Mouse (Mus musculus) kidney, postnatal 0 days (tissue): ENCODE results near the gene Anxa4. TPM values are rescaled to one million over a fixed set of nuclear protein-coding genes. Genes with fewer than 3 reads are reported as not detected.

Experiments
- ATAC-seq: fragments of 200-750 bp; cut with Nextera tagmentation; replicated peaks from 2 replicates; pipeline ENCODE4 v1.8.0; 2017; ENCODE audit warnings: low read depth, moderate number of reproducible peaks, moderate TSS enrichment, moderate library complexity; ENCODE audit not compliant: low FRiP score
- DNase-seq: peaks from one replicate; pipeline ENCODE4 v3.0.0-alpha.2; 2016; ENCODE audit warnings: low spot score
- H3K27ac ChIP-seq: fragments of 300-500 bp; sonication (generic); 2 replicates; pipeline ENCODE4 v1.5.1; 2014; ENCODE audit warnings: mild to moderate bottlenecking
- H3K27me3 ChIP-seq: fragments of 300-500 bp; sonication (generic); 2 replicates; pipeline ENCODE4 v1.6.1; 2014; ENCODE audit warnings: low read length, mixed read lengths; ENCODE audit not compliant: insufficient read depth
- H3K36me3 ChIP-seq: fragments of 300-500 bp; sonication (generic); 2 replicates; pipeline ENCODE4 v1.6.1; 2014; ENCODE audit warnings: low read length, mixed read lengths; ENCODE audit not compliant: insufficient read depth
- H3K4me1 ChIP-seq: fragments of 300-500 bp; sonication (generic); replicated peaks from 2 replicates; pipeline ENCODE4 v1.6.1; 2014; ENCODE audit warnings: antibody characterized with exemption, low read length, mixed read lengths; ENCODE audit not compliant: insufficient read depth
- H3K4me2 ChIP-seq: fragments of 300-500 bp; sonication (generic); 2 replicates; pipeline ENCODE4 v1.6.1; 2014; ENCODE audit warnings: mild to moderate bottlenecking, low read length, moderate library complexity, mixed read lengths
- H3K4me3 ChIP-seq: fragments of 300-500 bp; sonication (generic); replicated peaks from 2 replicates; pipeline ENCODE4 v1.5.1; 2014; ENCODE audit warnings: low read depth, low read length
- H3K9ac ChIP-seq: fragments of 300-500 bp; sonication (generic); 2 replicates; pipeline ENCODE4 v1.6.1; 2014; ENCODE audit warnings: low read depth, low read length
- H3K9me3 ChIP-seq: fragments of 300-500 bp; sonication (generic); replicated peaks from 2 replicates; pipeline ENCODE4 v1.6.1; 2016; ENCODE audit warnings: low read length, inconsistent platforms, mixed read lengths
- CTCF ChIP-seq: IDR thresholded peaks from 2 replicates; pipeline ENCODE4 v1.5.1; 2016; ENCODE audit warnings: antibody characterized with exemption, low read depth, mild to moderate bottlenecking, moderate library complexity
- WGBS: fragments of 180-500 bp; shearing (Covaris S2); extraction: QIAGEN DNeasy Blood & Tissue Kit; methylation state at CpG from one replicate; pipeline ENCODE4 v1.1.7; 2014; 5-methylcytosine and 5-hydroxymethylcytosine counted together
- polyA plus RNA-seq: library from polyadenylated mRNA; unstranded; fragments of >200 nt; fragmentation: Nextera tagmentation; extraction: Ambion mirVana; gene quantifications from 2 replicates; pipeline ENCODE4 v1.2.1, GENCODE M21; 2015

The Anxa4 gene
- polyA plus RNA-seq, 1 experiment from 2014 or later: 76.3 TPM

- H3K27me3 ChIP-seq: no peaks in the 10 kb centered on the region
- H3K9me3 ChIP-seq: no peaks in the 10 kb centered on the region
- TF ChIP-seq CTCF: peak; percentile 31; the same call in 1 of the 2 replicates
- H3K4me1 ChIP-seq: no peaks in the 10 kb centered on the region
- ATAC-seq: no peak
- H3K36me3 ChIP-seq: no peaks in the 10 kb centered on the region
- DNase-seq: no peak
- H3K27ac ChIP-seq: no peak overlapping the region
- H3K9ac ChIP-seq: no peak overlapping the region
- H3K4me2 ChIP-seq: no peak overlapping the region
- 87% methylated on average over 2 of the region's 2 CpGs for WGBS
- no peak overlapping the region for H3K4me3 ChIP-seq
These were observed 34.0 kb upstream of the Anxa4 start for GRCm38 (mm10) chr6:86827432-86827831.

DNA sequence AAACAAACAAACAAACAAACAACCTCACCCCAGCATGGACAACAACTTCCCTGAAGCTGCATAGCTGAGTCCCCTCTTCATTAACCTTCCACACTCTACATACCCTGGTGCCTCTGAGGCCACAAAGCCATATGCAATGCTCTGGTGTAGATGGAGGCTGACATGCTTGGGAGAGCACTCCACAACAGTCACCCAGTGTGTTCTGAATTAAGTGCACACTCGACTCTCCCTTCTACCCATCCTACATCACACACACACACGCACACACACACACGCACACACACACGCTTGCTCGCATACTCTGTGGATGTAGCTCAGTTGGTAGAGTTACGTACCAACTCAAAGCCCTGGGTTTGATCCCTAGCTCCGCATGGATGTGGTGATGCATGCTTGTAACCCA lies 31.0 kb upstream of the Anxa4 start:
- ATAC-seq (no peak), DNase-seq (no peak)
- H3K4me1 ChIP-seq: peaks cover 4% of the 10 kb centered on the region; the same call in 1 of the 2 replicates
- no peak overlapping the region for H3K4me2 ChIP-seq
- no peak overlapping the region for H3K9ac ChIP-seq
- H3K4me3 ChIP-seq: no peak overlapping the region
- no peaks in the 10 kb centered on the region for H3K27me3 ChIP-seq
- H3K36me3 ChIP-seq: no peaks in the 10 kb centered on the region
- no peak for TF ChIP-seq CTCF
- no peaks in the 10 kb centered on the region for H3K9me3 ChIP-seq
- 90% methylated on average over 7 of the region's 7 CpGs for WGBS
- no peak overlapping the region for H3K27ac ChIP-seq

- WGBS: 41% methylated on average over 10 of the region's 10 CpGs
- H3K9ac ChIP-seq: no peak overlapping the region
- TF ChIP-seq CTCF: no peak
- no peaks in the 10 kb centered on the region for H3K36me3 ChIP-seq
- no peaks in the 10 kb centered on the region for H3K27me3 ChIP-seq
- ATAC-seq: no peak
- DNase-seq: no peak
- H3K4me2 ChIP-seq: no peak overlapping the region
- H3K9me3 ChIP-seq: no peaks in the 10 kb centered on the region
- no peak overlapping the region for H3K4me3 ChIP-seq
- no peak overlapping the region for H3K27ac ChIP-seq
- H3K4me1 ChIP-seq: peaks cover 4% of the 10 kb centered on the region; the same call in 1 of the 2 replicates
These were observed 30.4 kb upstream of the Anxa4 start for GRCm38 (mm10) chr6:86823824-86824223.

DNA sequence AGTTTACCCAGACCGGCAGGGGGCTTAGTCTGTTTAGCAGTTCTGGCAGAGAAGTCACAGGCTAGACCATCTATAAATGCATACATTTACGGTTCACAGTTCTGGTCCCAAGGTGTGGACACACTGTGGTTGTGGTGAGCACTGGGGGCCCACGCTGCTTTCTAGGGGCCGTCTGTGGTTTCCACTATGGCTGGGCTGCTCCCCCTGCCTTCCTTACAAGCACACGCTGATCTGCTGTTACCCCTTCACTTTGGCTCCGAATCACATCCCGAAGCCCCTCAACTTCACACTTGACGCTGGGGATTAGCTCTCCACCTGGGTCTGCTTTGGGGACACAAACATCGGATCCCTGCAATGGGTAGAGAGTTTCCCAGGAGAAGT lies 29.7 kb upstream of the Anxa4 start:
- peak; percentile 16; the same call in 1 of the 2 replicates for TF ChIP-seq CTCF
- H3K4me1 ChIP-seq: peaks cover 4% of the 10 kb centered on the region; the same call in 1 of the 2 replicates
- H3K27ac ChIP-seq: no peak overlapping the region
- no peak for ATAC-seq
- no peak overlapping the region for H3K4me3 ChIP-seq
- no peak for DNase-seq
- no peaks in the 10 kb centered on the region for H3K27me3 ChIP-seq
- 36% methylated on average over 9 of the region's 9 CpGs for WGBS
- no peaks in the 10 kb centered on the region for H3K9me3 ChIP-seq
- no peaks in the 10 kb centered on the region for H3K36me3 ChIP-seq
- H3K9ac ChIP-seq: no peak overlapping the region
- H3K4me2 ChIP-seq: no peak overlapping the region

DNA sequence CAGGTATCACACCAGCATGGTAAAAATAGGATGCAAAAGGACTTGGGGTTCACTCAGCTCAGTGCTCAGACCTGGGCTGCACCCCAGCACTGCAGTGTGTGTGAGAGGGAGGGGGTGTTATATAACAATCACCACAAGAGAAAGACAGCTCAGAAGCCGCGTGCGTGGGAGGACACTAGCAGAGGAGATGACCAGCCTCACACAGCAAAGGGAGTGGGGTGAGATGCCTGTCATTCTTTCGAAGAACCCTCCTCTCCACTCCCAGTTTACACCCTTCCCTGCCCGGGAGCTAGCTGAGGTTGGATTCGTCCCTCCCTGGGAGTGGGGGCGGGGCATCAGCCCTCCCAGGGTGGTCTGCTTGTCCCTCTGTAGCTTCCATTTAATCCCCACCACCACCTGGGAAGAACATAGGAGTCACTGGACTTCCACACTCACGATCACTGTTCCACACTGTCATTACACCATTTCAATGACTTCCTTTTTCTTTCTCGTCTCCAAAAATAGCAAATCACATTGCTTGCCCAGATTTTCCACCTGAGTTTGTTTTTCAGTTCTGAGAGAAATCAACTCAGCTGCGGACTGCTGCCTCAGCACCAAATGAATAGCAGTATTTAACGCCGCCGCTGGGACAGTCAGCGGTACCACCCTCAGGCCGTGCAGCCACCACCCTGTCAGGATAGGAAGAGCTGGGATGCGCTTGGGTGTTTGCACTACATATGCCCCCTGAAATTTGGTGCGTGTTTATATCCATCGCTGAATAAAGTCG lies 29.1 kb upstream of the Anxa4 start:
- Histone ChIP-seq H3K36me3 (no peaks in the 10 kb centered on the region), H3K27me3 (no peaks in the 10 kb centered on the region), H3K4me2 (peak overlapping the region; percentile 53), H3K4me1 (peaks cover 4% of the 10 kb centered on the region; the same call in 1 of the 2 replicates), H3K27ac (no peak overlapping the region), H3K9ac (no peak overlapping the region), H3K9me3 (no peaks in the 10 kb centered on the region), H3K4me3 (peak overlapping the region; percentile 18)
- WGBS: 5% methylated on average over 19 of the region's 19 CpGs
- peak; percentile 61 for ATAC-seq
- peak; percentile 87 for DNase-seq
- no peak for TF ChIP-seq CTCF

DNA sequence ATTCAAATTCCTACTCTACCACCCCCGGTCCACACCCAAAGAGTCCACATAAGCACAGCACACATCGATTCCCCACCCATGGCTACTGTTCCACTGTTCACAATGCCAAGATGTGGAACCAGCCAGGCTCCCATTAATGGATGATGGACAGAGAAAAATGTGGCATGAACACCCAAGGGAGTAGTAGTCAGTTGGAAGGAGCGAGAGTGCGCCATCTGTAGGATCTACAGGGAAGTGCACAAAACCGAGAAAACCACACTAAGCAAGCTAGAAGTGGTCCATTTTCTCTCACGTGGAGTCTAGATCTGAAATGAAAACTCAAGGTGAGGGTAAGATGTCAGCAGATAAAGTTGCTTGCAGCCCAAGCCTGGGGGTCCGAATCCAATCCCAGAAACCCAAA lies 27.3 kb upstream of the Anxa4 start:
- no peak overlapping the region for H3K27ac ChIP-seq
- H3K27me3 ChIP-seq: no peaks in the 10 kb centered on the region
- peaks cover 4% of the 10 kb centered on the region; the same call in 1 of the 2 replicates for H3K4me1 ChIP-seq
- DNase-seq (peak; percentile 32), ATAC-seq (no peak)
- no peaks in the 10 kb centered on the region for H3K9me3 ChIP-seq
- 75% methylated on average over 7 of the region's 7 CpGs for WGBS
- TF ChIP-seq CTCF: peak; percentile 52; the same call in 1 of the 2 replicates
- no peak overlapping the region for H3K4me2 ChIP-seq
- H3K9ac ChIP-seq: no peak overlapping the region
- no peaks in the 10 kb centered on the region for H3K36me3 ChIP-seq
- H3K4me3 ChIP-seq: no peak overlapping the region
